Mouse (Mus musculus): ENCODE results near the gene Arhgef3.

DNA sequence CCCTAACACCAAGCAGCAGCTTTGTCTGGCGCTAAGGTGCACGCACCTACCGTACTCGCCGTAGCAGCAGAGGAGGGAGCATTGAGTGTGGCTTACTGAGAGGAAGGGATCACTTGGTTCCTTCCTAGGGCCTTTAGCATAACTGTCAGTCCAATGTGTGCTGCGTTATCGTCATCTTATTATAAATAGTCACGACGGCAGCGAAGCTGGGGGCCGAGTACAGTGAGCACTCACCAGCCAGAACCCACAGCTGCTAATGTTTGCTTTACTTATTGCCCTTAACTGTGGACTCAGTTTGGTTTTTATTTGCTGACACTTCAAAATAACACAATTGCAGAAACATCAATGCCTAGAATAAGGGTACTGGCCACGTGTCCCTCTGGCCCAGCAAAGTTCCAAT, 105.6 kb downstream of the Arhgef3 start:
- TF ChIP-seq EP300 (IDR thresholded peaks at IDR 0.05; ENCODE audit: low read depth): no peak
- TF ChIP-seq CTCF (IDR thresholded peaks at IDR 0.05; ENCODE audit: low read depth): no peak
